Mouse (Mus musculus) CD4-positive, CD25-positive, alpha-beta regulatory T cell (primary cell): Measurements from ENCODE around the gene Trappc3l. TPM values are rescaled to one million over a fixed set of nuclear protein-coding genes. Genes with fewer than 3 reads are reported as not detected.

Experiments used
- polyA plus RNA-seq: library from polyadenylated mRNA; unstranded; fragments of 100-300 nt; shearing (Covaris generic); gene quantifications from one replicate; pipeline ENCODE4 v1.2.1, GENCODE M21; 2017

Trappc3l gene
- not detected for polyA plus RNA-seq

GRCm38 (mm10) chr10:34037401-34037800, at the start of gene Trappc3l:
Gene Trappc3l (plus strand): TSS chr10:34037597.

GRCm38 (mm10) chr10:34019302-34020075, 17.9 kb upstream of the Trappc3l start, which contains the start of gene Rwdd1:
Gene Rwdd1 (minus strand): TSS chr10:34019624.

GRCm38 (mm10) chr10:34044210-34044609, 6.8 kb downstream of the Trappc3l start, which contains the start of gene Calhm4:
Gene Calhm4 (minus strand): TSS chr10:34044310.

GRCm38 (mm10) chr10:34096418-34096883, 59.1 kb downstream of the Trappc3l start, which contains the start of gene Calhm5:
Gene Calhm5 (minus strand): TSS chr10:34096519.

GRCm38 (mm10) chr10:34127392-34128378, 90.3 kb downstream of the Trappc3l start, which contains the start of gene Calhm6:
Gene Calhm6 (minus strand): TSS chr10:34127984.

Other genes with a start within 250 kb of the Trappc3l start
- gene Sult3a1, start 179.9 kb upstream of the Trappc3l start, polyA plus RNA-seq: not detected
- gene Rsph4a, start 132.5 kb upstream of the Trappc3l start, polyA plus RNA-seq: 0.05 TPM
- gene Zup1, start 86.3 kb upstream of the Trappc3l start, polyA plus RNA-seq: 63.3 TPM
- 143 TPM for gene Rwdd1, start 18.0 kb upstream of the Trappc3l start, polyA plus RNA-seq
- gene Calhm4, start 6.7 kb downstream of the Trappc3l start, polyA plus RNA-seq: not detected
- gene Calhm5, start 58.9 kb downstream of the Trappc3l start, polyA plus RNA-seq: not detected
- 44.5 TPM for gene Calhm6, start 90.4 kb downstream of the Trappc3l start, polyA plus RNA-seq
- gene Dse, start 170.1 kb downstream of the Trappc3l start, polyA plus RNA-seq: 4.0 TPM
- gene Tspyl1, start 244.6 kb downstream of the Trappc3l start, polyA plus RNA-seq: 64.9 TPM